Mouse (Mus musculus) lung, adult 2 months (tissue): ENCODE results near the gene Dpp6.

ENCODE experiments used
- CTCF ChIP-seq: fragments of 200-500 bp; IDR thresholded peaks from 2 replicates; pipeline ENCODE4 v1.5.1; 2011; ENCODE audit warnings: mild to moderate bottlenecking, low read length, control low read depth; ENCODE audit not compliant: insufficient read depth
- POLR2A ChIP-seq: fragments of 200-500 bp; IDR thresholded peaks from 2 replicates; pipeline ENCODE4 v1.6.1; 2011; ENCODE audit warnings: low read depth, mild to moderate bottlenecking, control low read depth, low read length, borderline replicate concordance; ENCODE audit errors: extremely low read depth

DNA sequence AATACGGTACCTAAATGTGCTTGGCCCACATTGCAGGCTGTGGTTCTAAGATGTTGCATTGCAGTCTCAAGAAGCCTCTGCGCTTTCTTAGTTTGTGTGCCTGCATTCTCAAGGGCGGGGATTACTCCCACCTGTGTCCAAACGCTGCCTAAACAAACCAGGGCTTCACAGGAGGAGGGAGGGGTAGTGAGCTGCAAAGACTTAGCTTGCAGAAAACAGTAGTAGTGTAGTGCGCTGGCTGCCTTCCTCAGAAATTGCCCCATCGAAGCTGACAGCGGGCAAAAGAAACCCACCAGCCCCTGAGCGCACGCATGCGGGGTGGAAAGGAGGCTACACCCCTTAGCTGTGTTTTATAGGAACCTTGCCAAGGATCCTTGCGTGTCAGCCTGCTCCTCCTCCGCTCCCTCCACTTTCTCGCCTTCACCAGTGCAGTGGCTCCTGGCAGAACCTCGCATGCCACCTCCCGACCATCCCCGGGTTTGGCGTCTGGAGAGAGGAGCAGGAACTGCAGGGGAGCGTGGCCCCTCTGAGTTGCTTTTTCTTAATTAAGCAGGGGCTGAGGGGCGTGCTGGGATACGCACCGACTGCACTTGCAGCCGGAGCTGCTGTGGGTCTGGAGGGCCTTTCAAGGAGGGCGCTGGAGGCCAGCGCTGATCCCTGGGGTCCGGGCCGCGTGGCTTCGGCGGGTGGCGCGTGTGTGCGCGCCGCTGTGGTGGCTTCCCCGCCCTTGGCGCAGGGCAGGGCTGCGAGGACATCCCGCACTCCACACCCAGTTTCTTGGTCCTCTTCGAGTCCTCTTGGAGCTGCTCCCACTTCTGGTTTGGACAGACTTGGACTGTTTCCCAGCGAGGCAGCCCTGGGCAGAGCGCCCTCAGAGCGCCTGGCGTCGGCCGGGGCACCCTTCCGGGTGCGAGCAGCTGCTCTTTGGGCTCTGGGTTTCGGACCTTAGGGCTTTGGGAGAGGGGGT is at the start of gene Dpp6:
- TF ChIP-seq POLR2A: no peak
- TF ChIP-seq CTCF: no peak
